Mouse (Mus musculus): ENCODE data around the gene Pdzph1.

DNA sequence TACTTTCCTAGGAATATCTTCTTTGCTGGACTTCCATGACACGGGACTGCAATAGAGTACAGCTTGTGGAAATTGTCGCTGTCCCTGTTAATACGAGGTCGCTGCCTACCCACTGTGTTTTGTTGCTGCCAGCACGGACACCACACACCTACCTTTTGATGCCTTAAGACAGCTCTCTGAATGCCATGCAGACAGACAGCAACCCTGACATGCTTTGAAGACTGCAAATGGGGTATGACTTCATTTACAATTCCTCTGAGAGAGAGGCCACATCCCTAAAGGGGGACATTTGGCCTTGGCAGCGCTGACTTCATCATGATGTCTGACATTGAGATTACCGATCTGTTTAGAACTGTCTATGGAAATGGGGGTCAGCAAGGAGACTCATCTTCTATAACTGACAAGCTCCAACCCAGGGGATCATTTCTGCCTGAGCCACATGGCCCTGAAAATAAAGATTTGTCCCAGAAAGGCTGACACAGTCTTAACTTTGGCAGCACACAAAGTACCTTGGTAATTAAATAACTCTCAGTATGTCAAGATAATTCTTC, 67.8 kb downstream of the Pdzph1 start:
- TF ChIP-seq CTCF (IDR thresholded peaks at IDR 0.05; ENCODE audit: low read depth, low read length) (no peak), TAL1 (conservative IDR thresholded peaks at IDR 0.05; ENCODE audit: low read depth, low read length) (no peak), GATA1 (IDR thresholded peaks at IDR 0.05; ENCODE audit: borderline replicate concordance, low read length) (no peak), POLR2AphosphoS5 (IDR thresholded peaks at IDR 0.05; ENCODE audit: insufficient replicate concordance, low read depth, low read length) (no peak)

All from G1E (cell line).